Mouse (Mus musculus) spleen, postnatal 4 days (tissue): ENCODE data around the gene Map7d1.

ENCODE experiments used
- DNase-seq, 2 experiments: peaks; one replicate each; pipeline ENCODE4 v3.0.0; 2022; ENCODE audit warnings: low spot score in 2 of 2

Gene Map7d1

GRCm38 (mm10) chr4:126269292-126269691 lies 13.1 kb upstream of the Map7d1 start:
- DNase-seq, result no peak

- DNase-seq, result peak; percentile 99
These were observed 6.1 kb upstream of the Map7d1 start, which contains the start of gene Trappc3 for GRCm38 (mm10) chr4:126262119-126262807. Gene Trappc3, plus strand, starts transcription at chr4:126262325.

GRCm38 (mm10) chr4:126261675-126262074 lies 5.5 kb upstream of the Map7d1 start:
- peak in 1 of 2 experiments; percentile 60 for DNase-seq

GRCm38 (mm10) chr4:126261266-126261665 lies 5.1 kb upstream of the Map7d1 start:
- peak in 1 of 2 experiments; percentile 69 for DNase-seq

- DNase-seq, result peak; percentile 80 to 85
These were observed 4.5 kb upstream of the Map7d1 start for GRCm38 (mm10) chr4:126260520-126261201.

- peak; percentile 70 to 78 for DNase-seq
These were observed 3.5 kb upstream of the Map7d1 start for GRCm38 (mm10) chr4:126259523-126260160.

- DNase-seq, result peak in 1 of 2 experiments; percentile 62
These were observed 2.9 kb upstream of the Map7d1 start for GRCm38 (mm10) chr4:126259063-126259462.

- DNase-seq, result peak in 1 of 2 experiments; percentile 73
These were observed 1.1 kb upstream of the Map7d1 start for GRCm38 (mm10) chr4:126256967-126257881.

- peak in 1 of 2 experiments; percentile 69 for DNase-seq
These were observed 786 bp downstream of the Map7d1 start for GRCm38 (mm10) chr4:126255113-126256001.

GRCm38 (mm10) chr4:126254315-126255112 lies 1.6 kb downstream of the Map7d1 start:
- DNase-seq, result peak in 1 of 2 experiments; percentile 64

- no peak for DNase-seq
These were observed 2.4 kb downstream of the Map7d1 start for GRCm38 (mm10) chr4:126253637-126254272.

- no peak for DNase-seq
These were observed 3.5 kb downstream of the Map7d1 start for GRCm38 (mm10) chr4:126252411-126253237.

- no peak for DNase-seq
These were observed 4.4 kb downstream of the Map7d1 start for GRCm38 (mm10) chr4:126251655-126252254.

- no peak for DNase-seq
These were observed 5.5 kb downstream of the Map7d1 start for GRCm38 (mm10) chr4:126250659-126251058.

- DNase-seq, result no peak
These were observed 7.8 kb downstream of the Map7d1 start for GRCm38 (mm10) chr4:126248261-126248868.

- DNase-seq, result no peak
These were observed 9.8 kb downstream of the Map7d1 start for GRCm38 (mm10) chr4:126246202-126246889.

- no peak for DNase-seq
These were observed 13.6 kb downstream of the Map7d1 start for GRCm38 (mm10) chr4:126242510-126242909.
